Mouse (Mus musculus) myocyte (in vitro differentiated cells): ENCODE data around the gene Decr2. TPM values are rescaled to one million over a fixed set of nuclear protein-coding genes. Genes with fewer than 3 reads are reported as not detected.

Experiments
- H3K27me3 ChIP-seq: one replicate; pipeline ENCODE4 v1.6.1; 2011; ENCODE audit not compliant: control insufficient read depth, insufficient read depth, insufficient read length
- H3K36me3 ChIP-seq: one replicate; pipeline ENCODE4 v1.6.1; 2011; ENCODE audit not compliant: control insufficient read depth, insufficient read depth
- H3K4me2 ChIP-seq: one replicate; pipeline ENCODE4 v1.6.1; 2011; ENCODE audit warnings: low read depth, control low read depth
- H3K4me3 ChIP-seq: one replicate; pipeline ENCODE4 v1.5.1; 2011; ENCODE audit warnings: mild to moderate bottlenecking, control low read depth, moderate library complexity
- H3K79me2 ChIP-seq: one replicate; pipeline ENCODE4 v1.6.1; 2011; ENCODE audit not compliant: control insufficient read depth, insufficient read depth
- H3ac ChIP-seq: one replicate; pipeline ENCODE4 v1.6.1; 2011; ENCODE audit not compliant: control insufficient read depth, insufficient read length
- MYOD1 ChIP-seq, 3 experiments: IDR thresholded peaks; one replicate each; pipeline ENCODE4 v1.6.1; 2011; ENCODE audit warnings: control low read depth in 2 of 3, low read depth in 2 of 3, mild to moderate bottlenecking in 2 of 3, moderate library complexity in 1 of 3; ENCODE audit not compliant: insufficient read length in 2 of 3, control insufficient read depth in 1 of 3
- POLR2A ChIP-seq: IDR thresholded peaks from one replicate; pipeline ENCODE4 v1.6.1; 2011; ENCODE audit warnings: low read depth, mild to moderate bottlenecking, control low read depth, moderate library complexity; ENCODE audit not compliant: insufficient read length
- POLR2AphosphoS2 ChIP-seq: IDR thresholded peaks from one replicate; pipeline ENCODE4 v1.6.1; 2011; ENCODE audit warnings: low read depth, control low read depth; ENCODE audit not compliant: insufficient read length
- TCF12 ChIP-seq: IDR thresholded peaks from one replicate; pipeline ENCODE4 v1.6.1; 2011; ENCODE audit warnings: mild to moderate bottlenecking, control low read depth; ENCODE audit not compliant: poor library complexity, insufficient read depth, severe bottlenecking
- USF1 ChIP-seq: IDR thresholded peaks from one replicate; pipeline ENCODE4 v1.6.1; 2011; ENCODE audit warnings: low read depth, mild to moderate bottlenecking, control low read depth, moderate library complexity
- polyA plus RNA-seq: library from polyadenylated mRNA; unstranded; fragments of >200 nt; fragmentation: generic; extraction: Trizol; gene quantifications from one replicate; pipeline ENCODE4 v1.2.1, GENCODE M21; 2012; ENCODE audit warnings: missing spikeins

Gene Decr2
- polyA plus RNA-seq, 1 experiment = 8.3 TPM

GRCm38 (mm10) chr17:26031583-26031982 is 58.6 kb downstream of the Decr2 start:
- no peak for TF ChIP-seq POLR2AphosphoS2
- TF ChIP-seq TCF12 = no peak
- no peak for TF ChIP-seq POLR2A
- TF ChIP-seq MYOD1 (IDR thresholded peaks at IDR 0.05; ENCODE audit: control insufficient read depth in 1 of 3, insufficient read length in 2 of 3, low read depth in 2 of 3) = no peak
- no peak for TF ChIP-seq USF1
- Histone ChIP-seq H3K4me3 (no peak overlapping the region), H3K36me3 (peaks cover 7% of the 10 kb centered on the region), H3K79me2 (no peaks in the 10 kb centered on the region), H3K4me2 (no peak overlapping the region), H3K27me3 (no peaks in the 10 kb centered on the region), H3ac (no peak overlapping the region)

Other genes starting within 250 kb of the Decr2 start
- gene Gm20683, start 248.6 kb downstream of the Decr2 start, polyA plus RNA-seq = 0.67 TPM
- 48.3 TPM for gene Rhot2, start 245.5 kb downstream of the Decr2 start, polyA plus RNA-seq
- 7.4 TPM for gene Wdr90, start 228.8 kb downstream of the Decr2 start, polyA plus RNA-seq
- 36.7 TPM for gene Mcrip2, start 221.6 kb downstream of the Decr2 start, polyA plus RNA-seq
- 23.6 TPM for gene Mettl26, start 215.3 kb downstream of the Decr2 start, polyA plus RNA-seq
- gene Wfikkn1, start 209.5 kb downstream of the Decr2 start, polyA plus RNA-seq = 0.25 TPM
- gene Rab40c, start 170.6 kb downstream of the Decr2 start, polyA plus RNA-seq = 18.3 TPM
- 46.3 TPM for gene Pigq, start 145.4 kb downstream of the Decr2 start, polyA plus RNA-seq
- 0.17 TPM for gene Nhlrc4, start 145.4 kb downstream of the Decr2 start, polyA plus RNA-seq
- 0.02 TPM for gene A930017K11Rik, start 137.8 kb downstream of the Decr2 start, polyA plus RNA-seq
- gene Capn15, start 104.5 kb downstream of the Decr2 start, polyA plus RNA-seq = 7.2 TPM
- 19.7 TPM for gene Rab11fip3, start 20.8 kb downstream of the Decr2 start, polyA plus RNA-seq
- gene Nme4, start 5.3 kb upstream of the Decr2 start, polyA plus RNA-seq = 23.9 TPM
- 1.5 TPM for gene Tmem8, start 23.0 kb upstream of the Decr2 start, polyA plus RNA-seq
- 145 TPM for gene Mrpl28, start 33.2 kb upstream of the Decr2 start, polyA plus RNA-seq
- 26.5 TPM for gene Axin1, start 48.4 kb upstream of the Decr2 start, polyA plus RNA-seq
- 0.05 TPM for gene Pdia2, start 108.8 kb upstream of the Decr2 start, polyA plus RNA-seq
- gene Rgs11, start 112.6 kb upstream of the Decr2 start, polyA plus RNA-seq = 0.62 TPM
- 12.6 TPM for gene Arhgdig, start 117.4 kb upstream of the Decr2 start, polyA plus RNA-seq
- gene Fam234a, start 153.9 kb upstream of the Decr2 start, polyA plus RNA-seq = 65.4 TPM
- 25.1 TPM for gene Luc7l, start 162.6 kb upstream of the Decr2 start, polyA plus RNA-seq